ENCODE assay signal across 9 mouse cellular contexts in the genomic region with DNA sequence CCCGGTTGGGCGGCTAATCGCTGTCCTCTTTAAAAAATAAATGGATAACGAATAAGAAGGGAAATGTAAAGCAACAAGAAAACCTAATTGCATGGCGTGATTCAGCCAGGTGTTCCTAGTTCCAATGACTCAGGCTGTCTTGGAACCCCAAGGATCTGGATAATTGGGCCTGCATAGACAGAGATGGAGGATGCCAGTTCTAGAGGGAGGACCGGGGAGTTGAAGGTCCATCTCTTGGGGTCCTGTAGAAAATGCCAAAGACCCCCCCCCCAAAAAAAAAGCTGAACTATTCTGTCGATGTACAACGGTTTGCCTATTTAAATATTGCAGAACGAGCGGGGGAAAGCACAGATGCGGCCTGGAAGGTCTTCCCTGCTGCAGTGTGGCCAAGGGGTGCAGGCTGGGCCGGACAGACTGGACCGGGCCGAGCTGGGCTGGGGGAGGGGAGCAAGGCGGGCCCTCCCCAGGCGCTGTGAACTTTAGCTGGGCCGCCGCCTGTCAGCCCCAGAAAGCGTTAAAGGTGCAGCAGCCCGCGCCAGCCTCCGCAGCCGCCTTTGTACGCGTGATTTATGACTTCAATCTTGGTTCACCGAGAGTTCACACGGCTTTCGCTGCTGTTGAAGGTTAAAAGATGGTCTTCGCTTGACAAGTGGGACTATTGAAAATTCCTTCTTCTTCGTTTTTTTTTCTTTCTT. TPM values are rescaled to one million over a fixed set of nuclear protein-coding genes. Genes with fewer than 3 reads are reported as not detected.
A peak's percentile ranks its signal among the peaks of the same experiment; 100 is the strongest.
DNase-seq lines count a peak whose midpoint lies in the region; ATAC-seq and TF ChIP-seq lines count a peak whose summit lies in the region.
"Had no signal": no experiment of that assay in that cellular context is flagged by ENCODE, and none has a peak within 500 bp of the region (broad histone marks: within the 10 kb centered on the region; RNA-seq: fewer than 3 reads in every experiment).

No protein-coding gene starts in this region.

- no peaks in the 10 kb centered on the region for H3K4me1 ChIP-seq in lung, embryonic 16.5 days (replicated peaks; ENCODE audit: control insufficient read depth, insufficient read depth, low read length)
- H3K4me1 ChIP-seq in lung, adult 2 months (ENCODE audit: control insufficient read depth, insufficient read depth, low read length), result no peaks in the 10 kb centered on the region
- H3K4me1 ChIP-seq in kidney, embryonic 15.5 days, result peaks cover 81% of the 10 kb centered on the region

- intact Hi-C loops in heart, postnatal 36 days (cut with DNase I), result no loop called here

- peaks cover 58% of the 10 kb centered on the region for H3K27me3 ChIP-seq in lung, embryonic 16.5 days (ENCODE audit: control insufficient read depth, insufficient read depth, low read depth, low read length)
- H3K27me3 ChIP-seq in kidney, embryonic 15.5 days, result peaks cover 3% of the 10 kb centered on the region; the same call in 1 of the 2 replicates
- H3K27me3 ChIP-seq: Patski had no signal

- 0 out of 2 replicates have a peak, but pooled peaks have one; percentile 34 for ATAC-seq in lung, embryonic 16.5 days (ENCODE audit: low read depth)
- ATAC-seq in kidney, embryonic 15.5 days (replicated peaks; ENCODE audit: low FRiP score), result peak; percentile 52
- ATAC-seq: Patski had no signal

- no peak for DNase-seq in lung, adult 2 months
- peak; percentile 77 for DNase-seq in embryo, embryonic 9.5 days (ENCODE audit: extremely low spot score)
- peak; percentile 57 for DNase-seq in ovary, postnatal 14 days (ENCODE audit: low spot score)
- DNase-seq in right cerebral cortex, postnatal 14 days, result no peak
- no peak for DNase-seq in left cerebral cortex, adult 9 months (ENCODE audit: low spot score in 2 of 2)
- no peak for DNase-seq in heart, postnatal 36 days

- H3K9ac ChIP-seq in lung, embryonic 16.5 days (ENCODE audit: low read length), result no peak overlapping the region
- H3K9ac ChIP-seq in kidney, embryonic 15.5 days, result peak overlapping the region; percentile 43; the same call in 1 of the 2 replicates

- H3K4me2 ChIP-seq in lung, embryonic 16.5 days (ENCODE audit: low read depth, low read length), result peak overlapping the region; percentile 36
- peak overlapping the region; percentile 64 for H3K4me2 ChIP-seq in kidney, embryonic 15.5 days

- H3K36me3 ChIP-seq in lung, embryonic 16.5 days (ENCODE audit: control insufficient read depth, insufficient read depth, low read length), result no peaks in the 10 kb centered on the region
- H3K36me3 ChIP-seq in kidney, embryonic 15.5 days, result no peaks in the 10 kb centered on the region

- no peak overlapping the region for H3K4me3 ChIP-seq in lung, embryonic 16.5 days (ENCODE audit: low read length)
- H3K4me3 ChIP-seq in lung, adult 2 months (replicated peaks; ENCODE audit: extremely low read depth, low read depth, low read length), result no peak overlapping the region
- H3K4me3 ChIP-seq in kidney, embryonic 15.5 days (replicated peaks), result peak overlapping the region; percentile 41

- TF ChIP-seq POLR2A in lung, adult 2 months (IDR thresholded peaks at IDR 0.05; ENCODE audit: borderline replicate concordance, extremely low read depth, low read depth, low read length), result no peak

- 3% methylated on average over 28 of the region's 30 CpGs for WGBS in lung, embryonic 16.5 days
- WGBS in lung, adult 2 months, result 7% methylated on average over 30 of the region's 30 CpGs
- 2% methylated on average over 30 of the region's 30 CpGs for WGBS in kidney, embryonic 15.5 days

- TF ChIP-seq CTCF in lung, adult 2 months (IDR thresholded peaks at IDR 0.05; ENCODE audit: insufficient read depth, low read length), result no peak

- no peak overlapping the region for H3K27ac ChIP-seq in lung, embryonic 16.5 days (ENCODE audit: low read length)
- peak overlapping the region; percentile 96 for H3K27ac ChIP-seq in kidney, embryonic 15.5 days

- H3K9me3 ChIP-seq in lung, embryonic 16.5 days (ENCODE audit: control insufficient read depth, low read length), result no peaks in the 10 kb centered on the region
- H3K9me3 ChIP-seq in kidney, embryonic 15.5 days (replicated peaks), result no peaks in the 10 kb centered on the region

RNA-seq across cellular contexts. Expression of a gene that starts 42.5 kb away (rescaled TPM):
- polyA plus RNA-seq in lung, embryonic 16.5 days (2015; fragmentation: Nextera tagmentation; extraction: Ambion mirVana), result 0.93 and 1.4 TPM in 2 replicates
- polyA plus RNA-seq in lung, adult 2 months (2012; rRNA removed), result 0.31 and 1.1 TPM in 2 replicates
- polyA plus RNA-seq in kidney, embryonic 15.5 days (2015; fragmentation: Nextera tagmentation; extraction: Ambion mirVana), result 7.9 and 10.2 TPM in 2 replicates
- not detected for total RNA-seq in heart, postnatal 36 days (2021)

Comparison
In these comparisons a context has a peak if more than half of its experiments do, and no peak if none do; other contexts are left out.
1. DNase-seq: peak in embryo, embryonic 9.5 days (single experiment) and ovary, postnatal 14 days (single experiment); none in lung, adult 2 months (single experiment), right cerebral cortex, postnatal 14 days (single experiment), left cerebral cortex, adult 9 months (0 of 2) and heart, postnatal 36 days (0 of 2).